Mouse (Mus musculus): ENCODE results near the gene Aif1l. TPM values are rescaled to one million over a fixed set of nuclear protein-coding genes. Genes with fewer than 3 reads are reported as not detected.

Aif1l gene
- polyA plus RNA-seq, 1 experiment from 2014 or later, result 55.4 TPM

DNA sequence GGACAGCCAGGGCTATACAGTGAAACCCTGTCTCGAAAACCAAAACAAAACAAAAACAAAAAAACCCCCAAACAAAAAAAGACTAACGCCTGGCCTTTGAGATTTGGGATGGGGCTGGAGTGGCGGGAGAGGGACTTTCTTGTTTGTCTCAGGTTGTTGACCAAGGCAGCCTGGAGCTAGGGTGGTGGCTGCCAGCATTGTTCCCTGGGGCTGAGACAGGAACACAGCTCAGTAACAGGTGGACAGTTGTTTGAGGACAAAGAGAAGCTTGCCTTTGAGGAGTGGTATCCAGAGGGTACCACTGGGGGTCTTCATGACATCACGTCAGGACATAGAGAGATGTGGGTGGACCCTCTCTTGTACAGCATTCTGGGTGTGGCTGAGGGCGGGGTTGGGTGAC is 5.7 kb downstream of the Aif1l start:
- ATAC-seq (replicated peaks; ENCODE audit: extremely low read depth, insufficient read depth, low FRiP score), result no peak
- Histone ChIP-seq H3K9ac (ENCODE audit: low read length) (no peak overlapping the region), H3K27me3 (ENCODE audit: control insufficient read depth, insufficient read depth, low read length) (peaks cover 2% of the 10 kb centered on the region; the same call in 1 of the 2 replicates), H3K4me2 (ENCODE audit: low read depth, low read length) (no peak overlapping the region), H3K9me3 (replicated peaks; ENCODE audit: control insufficient read depth, low read length) (no peaks in the 10 kb centered on the region), H3K36me3 (ENCODE audit: control insufficient read depth, insufficient read depth) (no peaks in the 10 kb centered on the region), H3K4me3 (ENCODE audit: low read length) (no peak overlapping the region), H3K27ac (ENCODE audit: low read length) (no peak overlapping the region), H3K4me1 (ENCODE audit: control insufficient read depth, insufficient read depth, low read length) (peaks cover 34% of the 10 kb centered on the region)
- 83% methylated on average over 5 of the region's 5 CpGs for WGBS

- H3K36me3 ChIP-seq (ENCODE audit: control insufficient read depth, insufficient read depth), result no peaks in the 10 kb centered on the region
- no peak overlapping the region for H3K27ac ChIP-seq (ENCODE audit: low read length)
- no peak overlapping the region for H3K4me3 ChIP-seq (ENCODE audit: low read length)
- H3K4me2 ChIP-seq (ENCODE audit: low read depth, low read length), result no peak overlapping the region
- no peak for ATAC-seq (replicated peaks; ENCODE audit: extremely low read depth, insufficient read depth, low FRiP score)
- no peaks in the 10 kb centered on the region for H3K9me3 ChIP-seq (replicated peaks; ENCODE audit: control insufficient read depth, low read length)
- no peaks in the 10 kb centered on the region for H3K27me3 ChIP-seq (ENCODE audit: control insufficient read depth, insufficient read depth, low read length)
- 85% methylated on average over 10 of the region's 10 CpGs for WGBS
- H3K4me1 ChIP-seq (ENCODE audit: control insufficient read depth, insufficient read depth, low read length), result peaks cover 23% of the 10 kb centered on the region
- no peak overlapping the region for H3K9ac ChIP-seq (ENCODE audit: low read length)
These were observed 7.3 kb downstream of the Aif1l start for GRCm38 (mm10) chr2:31957211-31957610.

DNA sequence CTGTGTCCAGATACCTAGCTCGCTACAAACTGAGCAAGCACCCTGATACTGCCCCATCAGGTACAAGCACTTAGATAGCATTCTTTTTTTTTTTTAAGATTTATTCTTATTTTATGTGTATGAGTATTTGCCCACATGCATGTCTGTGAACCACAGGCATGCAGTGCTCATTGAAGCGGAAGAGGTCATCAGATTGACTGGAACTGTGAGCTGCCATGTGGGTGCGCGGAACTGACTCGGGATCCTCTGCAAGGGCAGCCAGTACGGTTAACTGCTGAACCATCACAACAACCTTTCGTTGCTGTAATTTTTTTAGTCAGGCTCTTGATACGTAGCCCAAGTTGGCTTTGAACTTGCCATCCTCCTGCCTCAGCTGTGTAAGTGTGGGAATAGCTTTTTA is 11.0 kb downstream of the Aif1l start:
- no peak overlapping the region for H3K4me2 ChIP-seq (ENCODE audit: low read depth, low read length)
- no peak overlapping the region for H3K4me3 ChIP-seq (ENCODE audit: low read length)
- no peaks in the 10 kb centered on the region for H3K36me3 ChIP-seq (ENCODE audit: control insufficient read depth, insufficient read depth)
- no peak overlapping the region for H3K9ac ChIP-seq (ENCODE audit: low read length)
- no peaks in the 10 kb centered on the region for H3K9me3 ChIP-seq (replicated peaks; ENCODE audit: control insufficient read depth, low read length)
- ATAC-seq (replicated peaks; ENCODE audit: extremely low read depth, insufficient read depth, low FRiP score), result no peak
- no peak overlapping the region for H3K27ac ChIP-seq (ENCODE audit: low read length)
- peaks cover 3% of the 10 kb centered on the region; the same call in 1 of the 2 replicates for H3K4me1 ChIP-seq (ENCODE audit: control insufficient read depth, insufficient read depth, low read length)
- H3K27me3 ChIP-seq (ENCODE audit: control insufficient read depth, insufficient read depth, low read length), result no peaks in the 10 kb centered on the region
- 93% methylated on average over 8 of the region's 8 CpGs for WGBS

DNA sequence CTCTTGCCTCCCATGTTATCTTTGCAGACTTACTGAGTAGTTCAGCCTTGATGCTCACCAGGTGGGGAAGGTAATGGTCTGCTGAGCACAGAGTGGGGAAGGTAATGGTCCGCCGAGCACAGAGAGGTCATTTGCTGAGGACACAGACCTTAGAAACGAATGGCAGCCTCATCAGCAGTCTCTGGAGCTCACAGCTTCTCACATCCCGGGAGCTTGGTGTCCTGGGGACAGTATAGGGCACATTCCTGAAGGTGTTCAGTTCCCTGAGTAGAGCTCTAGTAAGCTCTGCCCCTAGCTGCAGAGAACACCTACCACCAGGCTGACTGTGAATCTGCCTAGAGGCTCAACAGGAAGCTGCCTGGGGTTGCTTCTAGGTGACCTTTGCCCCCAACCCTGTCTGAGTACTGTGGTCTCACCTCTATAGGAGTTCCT is 11.9 kb downstream of the Aif1l start:
- H3K9me3 ChIP-seq (replicated peaks; ENCODE audit: control insufficient read depth, low read length), result no peaks in the 10 kb centered on the region
- peaks cover 3% of the 10 kb centered on the region; the same call in 1 of the 2 replicates for H3K4me1 ChIP-seq (ENCODE audit: control insufficient read depth, insufficient read depth, low read length)
- H3K9ac ChIP-seq (ENCODE audit: low read length), result no peak overlapping the region
- H3K36me3 ChIP-seq (ENCODE audit: control insufficient read depth, insufficient read depth), result no peaks in the 10 kb centered on the region
- H3K4me3 ChIP-seq (ENCODE audit: low read length), result no peak overlapping the region
- H3K27ac ChIP-seq (ENCODE audit: low read length), result no peak overlapping the region
- ATAC-seq (replicated peaks; ENCODE audit: extremely low read depth, insufficient read depth, low FRiP score), result no peak
- no peaks in the 10 kb centered on the region for H3K27me3 ChIP-seq (ENCODE audit: control insufficient read depth, insufficient read depth, low read length)
- WGBS, result 65% methylated on average over 4 of the region's 4 CpGs
- H3K4me2 ChIP-seq (ENCODE audit: low read depth, low read length), result no peak overlapping the region

DNA sequence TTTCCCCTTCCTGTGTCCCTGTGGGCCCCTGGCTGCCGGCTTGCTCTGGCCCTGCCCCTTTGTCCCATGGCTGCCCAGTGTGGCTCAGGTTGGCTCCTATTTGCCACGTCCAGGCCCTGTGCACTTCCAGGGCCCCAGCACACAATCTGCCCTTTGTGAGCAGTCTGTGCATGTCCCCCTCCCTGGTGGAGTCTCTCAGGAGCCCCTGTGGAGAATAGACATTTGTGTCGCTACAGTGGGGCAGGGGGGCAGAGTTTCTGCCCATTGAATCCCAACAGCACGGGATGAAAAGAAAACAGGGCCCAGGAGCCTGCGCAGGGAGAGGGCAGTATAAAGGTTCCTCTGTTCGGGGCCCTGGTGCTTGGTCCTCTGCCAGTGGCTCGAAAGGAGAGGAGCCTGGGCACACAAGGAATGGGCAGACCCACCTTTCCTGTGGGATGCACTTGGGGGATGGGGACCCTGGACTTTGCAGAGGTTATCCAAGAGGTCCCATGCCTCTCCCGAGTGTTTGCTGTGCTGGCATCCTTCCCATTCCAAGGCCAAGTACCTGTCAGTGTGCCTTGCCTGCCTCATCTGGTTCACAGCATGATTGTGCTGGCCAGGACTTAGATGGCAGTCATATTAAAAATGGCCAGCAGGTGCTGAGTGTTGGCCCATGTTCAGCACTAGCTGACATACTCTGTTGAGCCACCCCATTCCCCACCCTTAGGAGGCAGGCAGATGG is 12.7 kb downstream of the Aif1l start:
- WGBS, result 61% methylated on average over 8 of the region's 8 CpGs
- H3K4me1 ChIP-seq (ENCODE audit: control insufficient read depth, insufficient read depth, low read length), result peaks cover 3% of the 10 kb centered on the region; the same call in 1 of the 2 replicates
- no peaks in the 10 kb centered on the region for H3K36me3 ChIP-seq (ENCODE audit: control insufficient read depth, insufficient read depth)
- H3K27me3 ChIP-seq (ENCODE audit: control insufficient read depth, insufficient read depth, low read length), result no peaks in the 10 kb centered on the region
- no peak overlapping the region for H3K4me2 ChIP-seq (ENCODE audit: low read depth, low read length)
- no peak overlapping the region for H3K4me3 ChIP-seq (ENCODE audit: low read length)
- ATAC-seq (replicated peaks; ENCODE audit: extremely low read depth, insufficient read depth, low FRiP score), result peak; percentile 34; the same call in 1 of the 2 replicates
- peak overlapping the region; percentile 1; the same call in 1 of the 2 replicates for H3K9ac ChIP-seq (ENCODE audit: low read length)
- H3K9me3 ChIP-seq (replicated peaks; ENCODE audit: control insufficient read depth, low read length), result no peaks in the 10 kb centered on the region
- H3K27ac ChIP-seq (ENCODE audit: low read length), result peak overlapping the region; percentile 4; the same call in 1 of the 2 replicates

- H3K27me3 ChIP-seq (ENCODE audit: control insufficient read depth, insufficient read depth, low read length), result no peaks in the 10 kb centered on the region
- no peak overlapping the region for H3K27ac ChIP-seq (ENCODE audit: low read length)
- WGBS, result 79% methylated on average over 7 of the region's 7 CpGs
These were observed 13.6 kb downstream of the Aif1l start for GRCm38 (mm10) chr2:31963491-31963890.

DNA sequence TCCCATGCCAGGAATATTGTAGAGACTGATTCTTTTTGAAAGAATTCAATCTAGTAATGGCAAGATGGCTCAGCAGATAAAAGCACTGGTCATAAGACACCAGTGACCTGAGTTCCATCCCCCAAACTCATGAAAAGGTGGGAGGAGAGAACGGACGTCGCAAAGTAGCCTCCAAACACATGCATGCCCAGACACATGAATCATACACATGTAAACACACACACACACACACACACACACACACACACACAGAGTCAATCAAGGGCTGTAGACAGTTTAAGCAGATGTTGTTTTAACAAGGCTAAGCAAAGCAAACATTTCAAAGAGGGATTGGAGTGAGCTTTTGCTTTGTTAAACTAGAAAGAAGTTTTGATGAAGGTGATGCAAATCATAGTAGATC is 14.3 kb downstream of the Aif1l start:
- 82% methylated on average over 3 of the region's 3 CpGs for WGBS
- no peaks in the 10 kb centered on the region for H3K36me3 ChIP-seq (ENCODE audit: control insufficient read depth, insufficient read depth)
- H3K27me3 ChIP-seq (ENCODE audit: control insufficient read depth, insufficient read depth, low read length), result no peaks in the 10 kb centered on the region
- no peak for ATAC-seq (replicated peaks; ENCODE audit: extremely low read depth, insufficient read depth, low FRiP score)
- no peak overlapping the region for H3K27ac ChIP-seq (ENCODE audit: low read length)
- no peak overlapping the region for H3K9ac ChIP-seq (ENCODE audit: low read length)
- no peaks in the 10 kb centered on the region for H3K9me3 ChIP-seq (replicated peaks; ENCODE audit: control insufficient read depth, low read length)
- H3K4me1 ChIP-seq (ENCODE audit: control insufficient read depth, insufficient read depth, low read length), result peaks cover 3% of the 10 kb centered on the region; the same call in 1 of the 2 replicates
- no peak overlapping the region for H3K4me3 ChIP-seq (ENCODE audit: low read length)
- no peak overlapping the region for H3K4me2 ChIP-seq (ENCODE audit: low read depth, low read length)

More at GRCm38 (mm10) chr2:31963491-31963890, 13.6 kb downstream of the Aif1l start:
- no peak overlapping the region for H3K4me3 ChIP-seq (ENCODE audit: low read length)
- H3K9me3 ChIP-seq (replicated peaks; ENCODE audit: control insufficient read depth, low read length), result no peaks in the 10 kb centered on the region
- H3K4me2 ChIP-seq (ENCODE audit: low read depth, low read length), result no peak overlapping the region
- ATAC-seq (replicated peaks; ENCODE audit: extremely low read depth, insufficient read depth, low FRiP score), result no peak
- H3K36me3 ChIP-seq (ENCODE audit: control insufficient read depth, insufficient read depth), result no peaks in the 10 kb centered on the region
- peaks cover 3% of the 10 kb centered on the region; the same call in 1 of the 2 replicates for H3K4me1 ChIP-seq (ENCODE audit: control insufficient read depth, insufficient read depth, low read length)
- H3K9ac ChIP-seq (ENCODE audit: low read length), result no peak overlapping the region

- Histone ChIP-seq H3K9me3 (replicated peaks; ENCODE audit: control insufficient read depth, low read length) (no peaks in the 10 kb centered on the region), H3K27me3 (ENCODE audit: control insufficient read depth, insufficient read depth, low read length) (no peaks in the 10 kb centered on the region), H3K4me3 (ENCODE audit: low read length) (no peak overlapping the region), H3K27ac (ENCODE audit: low read length) (no peak overlapping the region), H3K9ac (ENCODE audit: low read length) (no peak overlapping the region), H3K36me3 (ENCODE audit: control insufficient read depth, insufficient read depth) (no peaks in the 10 kb centered on the region; the same call in 1 of the 2 replicates), H3K4me2 (ENCODE audit: low read depth, low read length) (no peak overlapping the region), H3K4me1 (ENCODE audit: control insufficient read depth, insufficient read depth, low read length) (peaks cover 3% of the 10 kb centered on the region; the same call in 1 of the 2 replicates)
- ATAC-seq (replicated peaks; ENCODE audit: extremely low read depth, insufficient read depth, low FRiP score), result no peak
These were observed 15.2 kb downstream of the Aif1l start for GRCm38 (mm10) chr2:31965110-31965509.

DNA sequence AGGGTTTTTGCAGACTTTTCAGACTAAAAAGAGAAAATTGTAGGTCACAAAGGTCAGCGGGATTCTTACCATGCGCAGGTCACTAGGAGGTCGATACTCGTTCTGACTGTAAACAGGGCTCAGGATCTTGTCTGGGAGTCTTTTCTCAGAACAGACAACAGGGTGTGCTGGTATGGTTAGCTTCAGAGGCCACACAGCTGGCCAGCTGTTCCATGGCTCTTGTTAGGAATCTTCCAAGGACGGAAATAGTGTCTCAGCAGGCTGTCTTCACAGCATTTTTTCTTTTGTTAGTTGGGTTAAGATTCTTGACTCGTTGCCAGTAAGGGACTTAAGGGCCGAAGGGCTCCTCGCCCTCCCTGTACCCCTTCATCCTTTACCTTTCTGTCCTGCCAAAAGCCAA is 16.9 kb downstream of the Aif1l start:
- Histone ChIP-seq H3K4me3 (ENCODE audit: low read length) (no peak overlapping the region), H3K27ac (ENCODE audit: low read length) (no peak overlapping the region), H3K9ac (ENCODE audit: low read length) (no peak overlapping the region), H3K9me3 (replicated peaks; ENCODE audit: control insufficient read depth, low read length) (no peaks in the 10 kb centered on the region), H3K27me3 (ENCODE audit: control insufficient read depth, insufficient read depth, low read length) (no peaks in the 10 kb centered on the region), H3K4me1 (ENCODE audit: control insufficient read depth, insufficient read depth, low read length) (peaks cover 3% of the 10 kb centered on the region; the same call in 1 of the 2 replicates), H3K4me2 (ENCODE audit: low read depth, low read length) (no peak overlapping the region), H3K36me3 (ENCODE audit: control insufficient read depth, insufficient read depth) (peaks cover 4% of the 10 kb centered on the region; the same call in 1 of the 2 replicates)
- WGBS, result 71% methylated on average over 8 of the region's 8 CpGs
- ATAC-seq (replicated peaks; ENCODE audit: extremely low read depth, insufficient read depth, low FRiP score), result no peak
